Mouse (Mus musculus): ENCODE results near the gene Stoml1.
A peak's percentile ranks its signal among the peaks of the same experiment; 100 is the strongest.
"Not testable (repeated sequence)": the region's sequence is repeated elsewhere in the genome, so short reads cannot be mapped to it uniquely, and the experiment has no call there.

Gene Stoml1

GRCm38 (mm10) chr9:58241780-58242485, 11.0 kb upstream of the Stoml1 start:
- DNase-seq (ENCODE audit: low spot score) = no peak

DNA sequence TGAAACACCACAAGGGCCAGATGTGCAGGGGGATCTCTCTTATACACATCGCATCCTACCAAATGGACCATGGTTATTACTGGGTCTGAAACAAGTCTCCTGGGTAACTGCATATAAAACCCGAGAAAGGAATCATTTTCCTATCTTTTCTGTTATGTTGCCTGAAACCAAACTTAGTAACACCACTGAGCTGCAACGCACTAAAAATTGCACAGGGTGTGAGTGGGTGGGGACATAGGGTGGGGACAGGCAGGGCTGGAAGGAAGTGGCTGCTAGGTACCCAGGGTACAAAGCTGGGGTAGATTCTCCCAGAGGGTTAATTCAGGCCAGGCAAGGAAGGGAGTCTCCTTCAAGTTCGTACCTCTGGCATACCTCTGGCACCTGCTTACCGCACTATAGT, 10.3 kb upstream of the Stoml1 start:
- DNase-seq (ENCODE audit: low spot score) = no peak

DNA sequence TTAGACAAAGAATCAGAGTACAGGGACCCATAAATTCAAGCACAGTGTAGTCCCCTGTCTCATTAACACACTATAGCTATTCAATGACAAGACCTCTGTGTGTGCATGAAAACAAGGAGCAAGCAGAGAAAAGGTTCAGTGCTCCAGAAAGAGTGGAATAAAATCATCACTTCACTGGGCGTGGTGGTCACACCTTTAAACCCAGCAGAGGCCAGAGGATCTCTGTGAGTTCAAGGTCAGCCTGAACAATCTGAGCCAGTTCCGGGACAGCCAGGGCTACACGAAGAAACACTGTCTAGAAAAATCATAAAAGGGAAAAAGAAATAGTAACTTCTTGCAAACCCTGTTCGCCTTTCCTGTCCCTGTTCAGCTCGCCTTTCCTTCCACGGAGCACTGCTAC, 9.3 kb upstream of the Stoml1 start:
- DNase-seq (ENCODE audit: low spot score) = no peak

GRCm38 (mm10) chr9:58246083-58246591, 6.8 kb upstream of the Stoml1 start:
- no peak for DNase-seq (ENCODE audit: low spot score)

DNA sequence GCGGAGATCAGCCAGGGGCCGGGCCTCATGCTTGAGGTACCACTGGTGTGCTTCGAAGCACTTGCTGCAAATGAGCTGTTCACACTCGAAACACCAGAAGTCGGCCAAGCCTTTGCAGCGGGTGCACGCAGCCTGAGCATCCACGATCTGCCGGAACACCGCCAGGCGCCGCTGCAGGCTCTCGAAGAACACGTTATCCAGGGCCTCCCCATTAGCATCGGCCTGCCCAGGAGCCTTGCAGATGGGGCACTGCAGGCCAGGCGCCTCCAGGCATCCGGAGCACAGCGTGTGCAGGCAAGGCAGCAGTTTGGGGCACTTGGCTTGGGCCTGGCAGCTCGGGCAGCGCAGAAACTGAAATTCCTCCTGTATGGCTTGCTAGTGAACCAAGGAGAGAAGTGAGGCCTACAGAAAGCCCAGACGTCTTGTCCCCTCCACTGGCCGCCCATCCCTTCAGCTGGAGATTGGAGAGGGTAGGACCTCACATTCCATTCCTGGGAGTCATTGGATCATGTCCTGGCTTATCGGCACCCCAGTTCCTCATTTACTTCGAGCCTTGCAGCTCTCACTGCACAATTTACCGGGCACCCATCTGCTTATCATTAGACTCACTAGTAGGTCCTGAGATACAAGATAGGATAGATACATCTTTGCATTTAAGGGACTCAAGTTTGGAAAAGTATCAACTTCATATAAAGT, 5.8 kb upstream of the Stoml1 start:
- peak; percentile 73 for DNase-seq (ENCODE audit: low spot score)

GRCm38 (mm10) chr9:58248746-58249413, 4.1 kb upstream of the Stoml1 start:
- DNase-seq (ENCODE audit: low spot score) = no peak

GRCm38 (mm10) chr9:58249592-58250192, 3.3 kb upstream of the Stoml1 start, which contains the start of gene Pml:
TSS of gene Pml (minus strand) at chr9:58249786.
- DNase-seq (ENCODE audit: low spot score) = peak; percentile 54

GRCm38 (mm10) chr9:58250322-58250721, 2.6 kb upstream of the Stoml1 start:
- no peak for DNase-seq (ENCODE audit: low spot score)

GRCm38 (mm10) chr9:58250730-58251129, 2.2 kb upstream of the Stoml1 start:
- DNase-seq (ENCODE audit: low spot score) = not testable (repeated sequence)

DNA sequence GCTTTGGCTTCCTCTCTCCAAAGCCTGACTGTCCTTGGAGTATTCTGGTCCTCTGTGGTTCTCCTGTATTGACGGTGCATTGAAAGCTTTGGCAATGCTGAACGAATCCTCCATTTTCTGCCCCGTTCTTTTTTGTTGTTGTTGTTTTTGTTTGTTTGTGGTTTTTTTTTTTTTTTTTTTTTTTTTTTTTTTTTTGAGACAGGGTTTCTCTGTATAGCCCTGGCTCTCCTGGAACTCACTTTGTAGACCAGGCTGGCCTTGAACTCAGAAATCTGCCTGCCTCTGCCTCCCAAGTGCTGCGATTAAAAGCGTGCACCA, 800 bp downstream of the Stoml1 start:
- DNase-seq (ENCODE audit: low spot score) = not testable (repeated sequence)

DNA sequence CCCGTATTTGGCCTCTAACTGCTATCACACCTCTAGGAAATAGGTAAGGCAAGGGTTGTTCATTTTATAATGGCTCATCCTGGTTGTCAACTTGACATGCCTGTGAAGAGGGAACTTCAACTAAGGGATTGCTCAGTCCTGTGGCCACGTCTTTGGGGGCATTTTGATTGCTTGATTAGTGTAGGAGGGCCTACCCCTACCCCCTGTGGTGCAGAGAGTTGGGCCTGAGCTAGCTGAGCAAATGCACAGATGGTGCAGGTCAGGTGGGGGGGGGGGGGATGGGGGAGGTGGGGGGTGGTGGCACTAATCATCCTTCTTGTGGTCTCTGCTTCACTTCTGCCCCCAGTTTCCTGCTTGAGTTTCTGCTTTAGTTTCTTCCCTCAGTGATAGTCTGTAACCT, 2.1 kb downstream of the Stoml1 start:
- DNase-seq (ENCODE audit: low spot score) = no peak

GRCm38 (mm10) chr9:58255704-58256685, 3.0 kb downstream of the Stoml1 start:
- no peak for DNase-seq (ENCODE audit: low spot score)

DNA sequence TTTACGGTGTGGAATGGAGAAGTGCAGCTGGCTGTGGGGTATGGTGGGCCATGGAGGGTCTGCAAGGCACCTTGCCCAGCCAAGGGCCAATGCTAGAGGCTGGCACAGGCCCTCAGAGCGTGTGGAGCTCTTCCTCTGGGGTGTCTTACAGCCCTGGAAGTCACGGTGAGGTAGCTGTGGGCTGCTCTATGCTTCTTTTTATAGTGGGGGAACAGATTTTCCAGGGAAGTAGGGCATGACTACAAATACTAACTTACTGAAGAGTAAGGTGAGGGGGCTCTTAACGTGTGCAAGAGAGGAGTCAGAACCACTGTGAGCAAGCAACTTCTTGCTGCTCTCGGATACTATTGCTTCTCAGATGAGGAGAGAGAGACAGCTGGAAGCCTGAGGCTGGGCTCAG, 9.5 kb downstream of the Stoml1 start:
- DNase-seq (ENCODE audit: low spot score) = no peak

DNA sequence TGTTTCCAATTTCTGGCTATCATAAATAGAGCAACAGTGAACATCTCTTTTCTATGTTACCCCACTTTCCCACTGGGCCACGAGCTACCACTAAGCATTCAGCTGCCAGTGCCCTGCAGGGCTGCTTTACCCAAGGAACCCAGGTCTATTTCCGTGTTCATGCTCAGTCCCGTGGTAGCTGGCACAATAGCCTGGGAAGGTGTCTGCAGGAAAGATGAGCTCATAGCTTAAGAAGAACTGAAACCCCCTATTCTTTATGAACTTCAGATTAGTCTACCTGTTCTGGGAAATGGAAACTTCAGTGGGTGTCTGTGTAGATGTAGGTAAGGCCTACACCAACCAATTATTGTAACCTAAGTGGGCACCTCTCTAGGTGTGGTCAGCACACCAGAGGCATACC, 12.4 kb downstream of the Stoml1 start:
- no peak for DNase-seq (ENCODE audit: low spot score)

- DNase-seq (ENCODE audit: low spot score) = no peak
Observed at GRCm38 (mm10) chr9:58266571-58267011, 13.6 kb downstream of the Stoml1 start.

GRCm38 (mm10) chr9:58267046-58267445, 14.1 kb downstream of the Stoml1 start:
- DNase-seq (ENCODE audit: low spot score) = no peak

- DNase-seq (ENCODE audit: low spot score) = no peak
Observed at GRCm38 (mm10) chr9:58268384-58269313, 15.7 kb downstream of the Stoml1 start.

- no peak for DNase-seq (ENCODE audit: low spot score)
Observed at GRCm38 (mm10) chr9:58270081-58270480, 17.1 kb downstream of the Stoml1 start.

DNA sequence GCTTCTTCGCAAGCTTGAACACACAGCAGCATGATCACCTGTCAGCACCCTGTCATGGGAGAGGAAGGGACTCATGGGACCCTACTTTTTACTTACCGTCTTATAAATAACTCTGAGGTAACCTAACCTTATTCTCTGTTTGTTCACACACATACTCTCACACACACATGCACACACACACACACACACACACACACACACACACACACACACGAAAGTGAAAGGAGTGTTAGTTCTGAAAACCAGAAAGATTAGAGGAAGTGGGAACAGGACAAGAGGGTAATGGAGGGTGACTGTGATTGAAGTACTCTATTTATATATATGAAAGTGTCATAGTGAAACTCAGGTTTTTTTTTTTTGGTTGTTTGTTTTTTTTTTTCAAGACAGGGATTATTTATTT, 18.1 kb downstream of the Stoml1 start:
- DNase-seq (ENCODE audit: low spot score) = no peak

DNA sequence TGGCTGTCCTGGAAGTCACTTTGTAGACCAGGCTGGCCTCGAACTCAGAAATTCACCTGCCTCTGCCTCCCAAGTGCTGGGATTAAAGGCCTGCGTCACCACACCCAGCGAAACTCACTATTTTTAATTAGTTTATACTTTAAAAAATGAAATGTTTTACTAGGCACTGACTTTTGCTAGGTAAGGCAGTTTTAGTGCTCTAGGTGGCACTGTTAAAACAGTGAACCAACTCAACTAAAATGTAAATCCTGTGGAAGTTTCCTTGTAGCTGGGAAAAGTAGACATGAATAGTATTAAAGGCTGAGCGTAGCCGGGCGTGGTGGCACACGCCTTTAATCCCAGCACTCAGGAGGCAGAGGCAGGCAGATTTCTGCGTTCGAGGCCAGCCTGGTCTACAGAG, 18.6 kb downstream of the Stoml1 start:
- DNase-seq (ENCODE audit: low spot score) = not testable (repeated sequence)

Data from testis, postnatal 14 days (tissue).